Mouse (Mus musculus) lung, embryonic 16.5 days (tissue): ENCODE measurements around the gene Kmt5c. TPM values are rescaled to one million over a fixed set of nuclear protein-coding genes. Genes with fewer than 3 reads are reported as not detected.
"Not testable (repeated sequence)": the region's sequence is repeated elsewhere in the genome, so short reads cannot be mapped to it uniquely, and the experiment has no call there.

Experiments used
- ATAC-seq: fragments of 200-750 bp; cut with Nextera tagmentation; 2 replicates; pipeline ENCODE4 v1.8.0; 2017; ENCODE audit warnings: low read depth, mild to moderate bottlenecking, moderate library complexity
- H3K27ac ChIP-seq: fragments of 300-500 bp; sonication (generic); 2 replicates; pipeline ENCODE4 v1.5.1; 2014; ENCODE audit warnings: mild to moderate bottlenecking, control low read depth, low read length
- H3K27me3 ChIP-seq: fragments of 300-500 bp; sonication (generic); 2 replicates; pipeline ENCODE4 v1.6.1; 2014; ENCODE audit warnings: low read depth, low read length, mixed read lengths; ENCODE audit not compliant: control insufficient read depth, insufficient read depth
- H3K36me3 ChIP-seq: fragments of 300-500 bp; sonication (generic); 2 replicates; pipeline ENCODE4 v1.6.1; 2014; ENCODE audit warnings: low read length; ENCODE audit not compliant: control insufficient read depth, insufficient read depth
- H3K4me1 ChIP-seq: fragments of 300-500 bp; sonication (generic); replicated peaks from 2 replicates; pipeline ENCODE4 v1.6.1; 2014; ENCODE audit warnings: low read length, mixed read lengths; ENCODE audit not compliant: control insufficient read depth, insufficient read depth
- H3K4me2 ChIP-seq: fragments of 300-500 bp; sonication (generic); 2 replicates; pipeline ENCODE4 v1.6.1; 2014; ENCODE audit warnings: low read depth, low read length, control low read depth
- H3K4me3 ChIP-seq: fragments of 300-500 bp; sonication (generic); 2 replicates; pipeline ENCODE4 v1.5.1; 2014; ENCODE audit warnings: mild to moderate bottlenecking, low read length, control low read depth
- H3K9ac ChIP-seq: fragments of 300-500 bp; sonication (generic); 2 replicates; pipeline ENCODE4 v1.6.1; 2014; ENCODE audit warnings: low read length, control low read depth
- H3K9me3 ChIP-seq: fragments of 300-500 bp; sonication (generic); 2 replicates; pipeline ENCODE4 v1.6.1; 2016; ENCODE audit warnings: low read length; ENCODE audit not compliant: control insufficient read depth
- WGBS: fragments of 180-500 bp; shearing (Covaris S2); extraction: QIAGEN DNeasy Blood & Tissue Kit; methylation state at CpG from one replicate; pipeline ENCODE4 v1.1.7; 2014; 5-methylcytosine and 5-hydroxymethylcytosine counted together
- polyA plus RNA-seq: library from polyadenylated mRNA; unstranded; fragments of >200 nt; fragmentation: Nextera tagmentation; extraction: Ambion mirVana; gene quantifications from 2 replicates; pipeline ENCODE4 v1.2.1, GENCODE M21; 2015

The Kmt5c gene
- polyA plus RNA-seq, 1 experiment from 2014 or later = 57.2 TPM

- Histone ChIP-seq H3K4me2 (peak overlapping the region; percentile 66), H3K36me3 (peaks cover 28% of the 10 kb centered on the region), H3K4me3 (peak overlapping the region; percentile 82), H3K27ac (peak overlapping the region; percentile 86), H3K9ac (peak overlapping the region; percentile 95)
- H3K4me1 ChIP-seq, H3K27me3 ChIP-seq, ATAC-seq, H3K9me3 ChIP-seq: not testable (repeated sequence)
- under 1% methylated on average over 31 of the region's 31 CpGs for WGBS
Measured at GRCm38 (mm10) chr7:4793248-4793647, 53.3 kb downstream of the Kmt5c start.

DNA sequence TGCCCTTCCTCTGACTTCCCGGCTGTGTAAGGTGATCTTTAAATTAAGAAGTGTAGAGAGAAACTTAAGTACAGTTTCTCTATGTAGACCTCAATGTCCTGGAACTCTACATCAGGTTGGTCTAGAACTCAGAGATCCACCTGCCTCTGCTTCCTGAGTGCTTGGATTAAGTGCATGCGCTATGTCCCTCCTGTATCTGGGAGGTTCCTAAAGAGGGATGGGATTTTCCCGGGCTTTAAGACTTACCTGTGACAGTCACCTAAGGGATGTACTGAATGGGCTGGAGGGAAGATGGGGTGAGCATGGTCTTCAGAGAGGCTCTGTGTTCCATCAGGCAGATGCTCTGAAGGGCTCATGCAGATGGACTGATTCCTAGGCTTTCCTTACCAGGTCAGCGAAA lies 53.8 kb downstream of the Kmt5c start:
- Histone ChIP-seq H3K27ac (no peak overlapping the region), H3K27me3 (no peaks in the 10 kb centered on the region), H3K4me1 (peaks cover 7% of the 10 kb centered on the region), H3K4me3 (peak overlapping the region; percentile 82), H3K36me3 (peaks cover 28% of the 10 kb centered on the region), H3K9ac (peak overlapping the region; percentile 95), H3K9me3 (no peaks in the 10 kb centered on the region), H3K4me2 (peak overlapping the region; percentile 66)
- no peak for ATAC-seq
- 36% methylated on average over 4 of the region's 4 CpGs for WGBS

- WGBS = 60% methylated on average over 3 of the region's 3 CpGs
- H3K4me3 ChIP-seq = no peak overlapping the region
- H3K27me3 ChIP-seq = no peaks in the 10 kb centered on the region
- peaks cover 7% of the 10 kb centered on the region for H3K4me1 ChIP-seq
- H3K9ac ChIP-seq = no peak overlapping the region; the same call in 1 of the 2 replicates
- no peak for ATAC-seq
- peaks cover 28% of the 10 kb centered on the region for H3K36me3 ChIP-seq
- no peaks in the 10 kb centered on the region for H3K9me3 ChIP-seq
- H3K27ac ChIP-seq = no peak overlapping the region
- H3K4me2 ChIP-seq = no peak overlapping the region
Measured at GRCm38 (mm10) chr7:4794631-4795168, 54.8 kb downstream of the Kmt5c start.

- no peak for ATAC-seq
- no peaks in the 10 kb centered on the region for H3K27me3 ChIP-seq
- no peaks in the 10 kb centered on the region for H3K9me3 ChIP-seq
Measured at GRCm38 (mm10) chr7:4795767-4796433, 56.0 kb downstream of the Kmt5c start.

More at GRCm38 (mm10) chr7:4795767-4796433, 56.0 kb downstream of the Kmt5c start:
- H3K36me3 ChIP-seq = peaks cover 28% of the 10 kb centered on the region
- H3K4me3 ChIP-seq = no peak overlapping the region
- 60% methylated on average over 7 of the region's 7 CpGs for WGBS
- H3K4me2 ChIP-seq = no peak overlapping the region
- no peak overlapping the region for H3K9ac ChIP-seq
- peaks cover 7% of the 10 kb centered on the region for H3K4me1 ChIP-seq
- H3K27ac ChIP-seq = no peak overlapping the region

Other genes with a start within 250 kb of the Kmt5c start
- gene Ppp1r12c, start 238.4 kb upstream of the Kmt5c start, polyA plus RNA-seq = 20.1 and 21.0 TPM in 2 replicates
- 28.6 and 34.6 TPM in 2 replicates for gene Tnnt1, start 223.7 kb upstream of the Kmt5c start, polyA plus RNA-seq
- 77.2 and 102 TPM in 2 replicates for gene Tnni3, start 215.9 kb upstream of the Kmt5c start, polyA plus RNA-seq
- 4.7 TPM in 2 replicates for gene Dnaaf3, start 207.7 kb upstream of the Kmt5c start, polyA plus RNA-seq
- gene Syt5, start 192.6 kb upstream of the Kmt5c start, polyA plus RNA-seq = 5.5 and 8.3 TPM in 2 replicates
- gene Ptprh, start 136.1 kb upstream of the Kmt5c start, polyA plus RNA-seq = not detected in 2 replicates
- 0.69 and 1.7 TPM in 2 replicates for gene Tmem86b, start 108.7 kb upstream of the Kmt5c start, polyA plus RNA-seq
- gene Ppp6r1, start 81.1 kb upstream of the Kmt5c start, polyA plus RNA-seq = 3.5 and 3.9 TPM in 2 replicates
- 85.7 and 90.9 TPM in 2 replicates for gene Hspbp1, start 55.0 kb upstream of the Kmt5c start, polyA plus RNA-seq
- gene Brsk1, start 49.5 kb upstream of the Kmt5c start, polyA plus RNA-seq = 0.68 and 0.74 TPM in 2 replicates
- gene Tmem150b, start 14.9 kb upstream of the Kmt5c start, polyA plus RNA-seq = 0.14 TPM in 1 of 2 replicates, not detected in the other
- gene Cox6b2, start 13.0 kb downstream of the Kmt5c start, polyA plus RNA-seq = 77.9 and 94.0 TPM in 2 replicates
- not detected in 2 replicates for gene Fam71e2, start 31.2 kb downstream of the Kmt5c start, polyA plus RNA-seq
- gene Il11, start 42.7 kb downstream of the Kmt5c start, polyA plus RNA-seq = 0.18 and 0.19 TPM in 2 replicates
- 0.34 and 0.48 TPM in 2 replicates for gene Tmem190, start 42.8 kb downstream of the Kmt5c start, polyA plus RNA-seq
- 14.7 and 17.9 TPM in 2 replicates for gene Tmem238, start 49.5 kb downstream of the Kmt5c start, polyA plus RNA-seq
- 337 and 342 TPM in 2 replicates for gene Rpl28, start 52.8 kb downstream of the Kmt5c start, polyA plus RNA-seq
- 355 and 372 TPM in 2 replicates for gene Ube2s, start 72.5 kb downstream of the Kmt5c start, polyA plus RNA-seq
- gene Shisa7, start 104.6 kb downstream of the Kmt5c start, polyA plus RNA-seq = 0.99 and 1.2 TPM in 2 replicates
- 14.1 and 15.7 TPM in 2 replicates for gene Isoc2b, start 130.1 kb downstream of the Kmt5c start, polyA plus RNA-seq
- gene Isoc2a, start 137.0 kb downstream of the Kmt5c start, polyA plus RNA-seq = 0.87 and 1.3 TPM in 2 replicates
- 0.21 TPM in 1 of 2 replicates, not detected in the other for gene Gm36210, start 166.4 kb downstream of the Kmt5c start, polyA plus RNA-seq
- 3.4 and 3.7 TPM in 2 replicates for gene Zfp628, start 175.1 kb downstream of the Kmt5c start, polyA plus RNA-seq
- 2.5 and 2.7 TPM in 2 replicates for gene Nat14, start 181.9 kb downstream of the Kmt5c start, polyA plus RNA-seq
- 2.1 and 2.4 TPM in 2 replicates for gene Ssc5d, start 185.7 kb downstream of the Kmt5c start, polyA plus RNA-seq
- gene Sbk2, start 224.3 kb downstream of the Kmt5c start, polyA plus RNA-seq = 0.85 and 1.0 TPM in 2 replicates
- 0.72 and 1.0 TPM in 2 replicates for gene Sbk3, start 231.1 kb downstream of the Kmt5c start, polyA plus RNA-seq